Mouse (Mus musculus) adrenal gland, adult 18-20 months (tissue): Measurements from ENCODE around the gene Ugt1a9. TPM values are rescaled to one million over a fixed set of nuclear protein-coding genes. Genes with fewer than 3 reads are reported as not detected.

Source experiments
- DNase-seq, 2 experiments: peaks; one replicate each; pipeline ENCODE4 v3.0.0; 2021 to 2022; ENCODE audit warnings: low spot score in 2 of 2
- total RNA-seq, 2 experiments: library from RNA; stranded (reverse); gene quantifications; 1 replicate in 1 of 2; 2 replicates in 1 of 2; pipeline ENCODE4 v1.2.3; 2021

Gene Ugt1a9
- total RNA-seq, 2 experiments from 2014 or later, result not detected

GRCm38 (mm10) chr1:88233421-88234247 lies 163.0 kb downstream of the Ugt1a9 start:
- DNase-seq, result peak in 1 of 2 experiments; percentile 29

GRCm38 (mm10) chr1:88234248-88234610 lies 163.6 kb downstream of the Ugt1a9 start:
- DNase-seq, result no peak

- no peak for DNase-seq
Observed at GRCm38 (mm10) chr1:88234646-88235045, 164.0 kb downstream of the Ugt1a9 start.

GRCm38 (mm10) chr1:88235046-88235893 lies 164.7 kb downstream of the Ugt1a9 start:
- no peak for DNase-seq

- no peak for DNase-seq
Observed at GRCm38 (mm10) chr1:88235894-88236415, 165.4 kb downstream of the Ugt1a9 start.

- no peak for DNase-seq
Observed at GRCm38 (mm10) chr1:88237311-88237710, 166.7 kb downstream of the Ugt1a9 start.

- no peak for DNase-seq
Observed at GRCm38 (mm10) chr1:88238771-88239170, 168.2 kb downstream of the Ugt1a9 start.

- DNase-seq, result no peak
Observed at GRCm38 (mm10) chr1:88240072-88240471, 169.5 kb downstream of the Ugt1a9 start.

- DNase-seq, result no peak
Observed at GRCm38 (mm10) chr1:88240579-88240978, 170.0 kb downstream of the Ugt1a9 start.

GRCm38 (mm10) chr1:88243861-88244260 lies 173.3 kb downstream of the Ugt1a9 start:
- no peak for DNase-seq

- no peak for DNase-seq
Observed at GRCm38 (mm10) chr1:88245881-88246280, 175.3 kb downstream of the Ugt1a9 start.

GRCm38 (mm10) chr1:88246386-88246785 lies 175.8 kb downstream of the Ugt1a9 start:
- no peak for DNase-seq

GRCm38 (mm10) chr1:88247660-88248059 lies 177.1 kb downstream of the Ugt1a9 start:
- no peak for DNase-seq

- no peak for DNase-seq
Observed at GRCm38 (mm10) chr1:88248658-88249057, 178.1 kb downstream of the Ugt1a9 start.

GRCm38 (mm10) chr1:88249596-88249995 lies 179.0 kb downstream of the Ugt1a9 start:
- no peak for DNase-seq

GRCm38 (mm10) chr1:88250023-88250422 lies 179.4 kb downstream of the Ugt1a9 start:
- no peak for DNase-seq

- DNase-seq, result no peak
Observed at GRCm38 (mm10) chr1:88253106-88253505, 182.5 kb downstream of the Ugt1a9 start.

- no peak for DNase-seq
Observed at GRCm38 (mm10) chr1:88253540-88253939, 182.9 kb downstream of the Ugt1a9 start.

- DNase-seq, result no peak
Observed at GRCm38 (mm10) chr1:88254793-88255465, 184.3 kb downstream of the Ugt1a9 start.

GRCm38 (mm10) chr1:88255466-88255857 lies 184.9 kb downstream of the Ugt1a9 start:
- DNase-seq, result no peak
